Mouse (Mus musculus) small intestine, adult 2 months (tissue): ENCODE data around the gene Vps13d. TPM values are rescaled to one million over a fixed set of nuclear protein-coding genes. Genes with fewer than 3 reads are reported as not detected.

Experiments used
- H3K27ac ChIP-seq: fragments of 200-500 bp; 2 replicates; pipeline ENCODE4 v1.5.1; 2012; ENCODE audit warnings: low read depth, low read length, control low read depth, inconsistent platforms; ENCODE audit not compliant: insufficient read depth
- H3K27me3 ChIP-seq: fragments of 200-500 bp; 2 replicates; pipeline ENCODE4 v1.6.1; 2012; ENCODE audit warnings: mild to moderate bottlenecking, moderate library complexity, low read length, inconsistent platforms; ENCODE audit not compliant: control insufficient read depth, insufficient read depth
- H3K36me3 ChIP-seq: fragments of 200-500 bp; 2 replicates; pipeline ENCODE4 v1.6.1; 2012; ENCODE audit warnings: mild to moderate bottlenecking, low read length, control low read depth, inconsistent platforms; ENCODE audit not compliant: control insufficient read depth, insufficient read depth
- H3K4me1 ChIP-seq: fragments of 200-500 bp; 2 replicates; pipeline ENCODE4 v1.6.1; 2012; ENCODE audit warnings: low read length, inconsistent platforms, mixed read lengths; ENCODE audit not compliant: control insufficient read depth, insufficient read depth, insufficient read length
- H3K4me3 ChIP-seq: fragments of 200-500 bp; 2 replicates; pipeline ENCODE4 v1.5.1; 2012; ENCODE audit warnings: low read depth, mild to moderate bottlenecking, control low read depth, inconsistent platforms, low read length, moderate library complexity
- CTCF ChIP-seq: fragments of 200-500 bp; IDR thresholded peaks from 2 replicates; pipeline ENCODE4 v1.5.1; 2012; ENCODE audit warnings: low read depth, mild to moderate bottlenecking, control low read depth, inconsistent platforms, low read length, moderate library complexity, mixed read lengths; ENCODE audit not compliant: insufficient replicate concordance, insufficient read length; ENCODE audit errors: extremely low read depth
- POLR2A ChIP-seq: fragments of 200-500 bp; IDR thresholded peaks from 2 replicates; pipeline ENCODE4 v1.6.1; 2012; ENCODE audit warnings: low read depth, mild to moderate bottlenecking, control low read depth, inconsistent platforms, low read length, moderate library complexity
- WGBS: fragments of 180-500 bp; shearing (Covaris S2); methylation state at CpG from one replicate; pipeline ENCODE4 v1.1.7; 2018; 5-methylcytosine and 5-hydroxymethylcytosine counted together
- polyA plus RNA-seq: library from polyadenylated mRNA; depleted of rRNA; stranded (reverse); fragments of >200 nt; gene quantifications from 2 replicates; pipeline ENCODE4 v1.2.3, GENCODE M21; 2012

Gene Vps13d
- polyA plus RNA-seq, 1 experiment, result 11.9 TPM

DNA sequence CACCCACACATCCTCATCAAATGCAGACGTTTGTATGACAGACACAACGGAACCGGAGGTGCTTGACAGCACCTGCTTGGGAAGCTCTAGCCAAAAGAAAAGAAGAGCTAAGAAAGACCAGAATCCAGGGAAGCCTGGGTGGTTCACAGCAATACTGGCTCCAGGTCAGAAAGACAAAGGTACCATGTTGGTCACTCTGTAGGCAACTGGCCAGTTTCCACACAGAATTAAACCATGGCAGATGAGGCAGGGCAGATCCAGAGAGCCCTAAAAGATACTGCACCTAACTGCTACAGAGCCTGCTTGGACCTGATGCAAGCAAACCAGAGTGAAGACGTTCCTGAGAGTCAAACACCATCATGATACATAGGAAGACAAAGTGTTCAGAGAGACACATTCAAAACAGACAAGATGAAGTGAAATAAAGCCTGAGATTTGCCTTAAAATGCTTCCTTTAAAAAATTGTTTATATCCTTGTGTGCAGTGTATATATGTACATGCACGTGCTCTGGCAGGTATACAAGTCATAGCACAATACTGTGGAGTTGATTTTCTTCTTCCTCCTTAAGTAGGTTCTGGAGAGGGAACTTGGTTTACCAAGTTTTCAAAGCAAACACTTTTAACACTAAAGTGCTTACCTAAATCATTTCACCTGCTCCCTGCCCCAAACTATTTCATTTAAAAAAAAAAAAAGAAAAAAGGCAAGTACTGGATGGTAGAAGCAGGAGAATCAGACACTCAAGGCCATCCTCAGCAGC lies 44.3 kb downstream of the Vps13d start:
- Histone ChIP-seq H3K36me3 (peaks cover 74% of the 10 kb centered on the region), H3K4me1 (peaks cover 6% of the 10 kb centered on the region; the same call in 1 of the 2 replicates)
- WGBS, result 78% methylated on average over 5 of the region's 5 CpGs

DNA sequence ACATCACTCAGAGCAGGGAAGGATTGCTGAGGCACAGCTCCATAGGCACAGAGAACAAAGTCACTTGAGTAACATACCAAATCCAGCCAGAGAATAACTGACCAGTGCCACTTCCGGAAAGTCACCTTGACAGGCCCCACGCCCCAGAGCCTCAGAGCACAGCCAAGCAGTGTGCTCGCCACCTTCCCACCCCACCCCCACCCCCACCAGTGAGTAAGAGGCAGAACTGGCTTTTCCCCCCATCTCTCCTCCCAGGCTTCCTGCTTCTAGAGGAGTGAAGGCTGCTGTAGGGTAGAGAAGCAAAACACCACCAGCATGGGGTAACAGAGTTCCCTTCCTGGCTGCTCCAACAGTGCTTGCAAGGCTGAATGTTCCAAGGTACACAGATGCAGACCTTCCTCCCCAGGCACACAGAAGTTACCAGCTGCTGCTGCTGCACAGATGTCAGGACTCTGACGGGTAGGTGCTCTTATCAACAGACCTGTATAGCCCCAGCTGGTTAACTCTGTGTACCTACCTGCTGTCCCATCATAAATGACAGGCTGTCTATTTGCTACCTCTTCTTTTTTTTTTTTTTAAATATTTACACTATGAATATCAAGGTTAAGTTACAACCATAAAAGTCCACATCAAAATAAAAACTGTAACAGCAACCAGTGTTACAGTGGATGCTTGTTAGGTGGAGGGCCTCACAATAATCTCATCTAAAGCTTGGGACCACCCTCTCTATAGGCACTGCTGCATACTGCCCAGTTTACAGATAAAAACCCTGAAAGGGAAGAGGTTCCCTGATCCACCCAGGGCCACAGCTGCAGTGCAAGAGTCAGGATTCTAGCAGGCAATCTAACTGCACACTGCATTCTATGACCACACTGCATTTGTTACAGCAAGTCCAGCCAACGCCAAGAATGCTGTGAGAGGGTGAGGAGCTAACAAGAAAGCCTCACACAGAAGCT lies 47.5 kb downstream of the Vps13d start:
- Histone ChIP-seq H3K4me1 (no peaks in the 10 kb centered on the region), H3K27ac (no peak overlapping the region; the same call in 1 of the 2 replicates), H3K4me3 (no peak overlapping the region), H3K27me3 (no peaks in the 10 kb centered on the region), H3K36me3 (peaks cover 71% of the 10 kb centered on the region)
- WGBS, result 52% methylated on average over 5 of the region's 5 CpGs
- TF ChIP-seq POLR2A (no peak), CTCF (no peak)

More for the DNA sequence above, 44.3 kb downstream of the Vps13d start:
- H3K27ac ChIP-seq, result no peak overlapping the region
- TF ChIP-seq POLR2A (no peak), CTCF (no peak)
- no peaks in the 10 kb centered on the region for H3K27me3 ChIP-seq
- no peak overlapping the region for H3K4me3 ChIP-seq

DNA sequence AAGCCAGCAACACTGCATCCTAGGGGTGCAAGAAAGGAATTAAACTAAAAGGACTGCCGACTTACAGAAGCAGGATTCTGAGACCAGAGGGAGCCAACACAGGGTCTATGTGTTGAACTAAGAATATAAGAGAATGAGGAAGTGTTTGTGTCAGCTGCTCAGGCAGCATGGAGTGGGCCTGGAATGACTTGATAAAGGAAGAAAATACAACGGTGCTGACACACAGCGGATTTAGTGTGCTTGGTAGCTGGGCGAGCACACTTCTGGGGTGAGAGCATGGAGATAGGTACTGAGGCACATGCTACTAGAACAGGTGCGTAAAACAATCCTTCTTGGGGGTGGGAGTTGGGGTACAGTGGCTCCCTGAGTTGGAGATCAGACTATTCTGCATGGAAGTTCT lies 51.3 kb downstream of the Vps13d start:
- H3K27ac ChIP-seq, result no peak overlapping the region
- H3K27me3 ChIP-seq, result no peaks in the 10 kb centered on the region
- H3K4me3 ChIP-seq, result no peak overlapping the region
- peaks cover 72% of the 10 kb centered on the region for H3K36me3 ChIP-seq
- no peak for TF ChIP-seq POLR2A
- TF ChIP-seq CTCF, result no peak
- no peaks in the 10 kb centered on the region for H3K4me1 ChIP-seq
- whole genome bisulfite sequencing, result 77% methylated on average over 5 of the region's 5 CpGs

DNA sequence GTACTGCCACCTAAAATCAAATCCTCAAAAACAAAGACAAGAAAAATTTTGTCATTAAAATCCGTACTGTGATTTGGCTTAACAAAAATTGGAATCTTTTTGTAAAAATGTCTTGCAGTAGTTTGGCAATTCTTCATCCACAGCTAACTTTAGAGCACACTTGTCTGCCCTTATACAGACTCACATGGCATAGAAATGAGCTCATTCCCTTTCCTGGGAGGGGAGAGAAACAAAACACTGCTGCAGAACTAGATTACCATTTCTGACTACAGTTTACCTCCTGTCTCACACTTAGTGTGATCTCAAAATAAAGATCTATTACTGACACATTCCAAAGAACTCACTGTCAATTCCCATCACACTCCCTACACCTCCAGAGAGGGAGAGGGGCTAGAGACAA lies 58.1 kb downstream of the Vps13d start:
- H3K27me3 ChIP-seq, result no peaks in the 10 kb centered on the region
- H3K27ac ChIP-seq, result no peak overlapping the region
- peaks cover 73% of the 10 kb centered on the region for H3K36me3 ChIP-seq
- H3K4me1 ChIP-seq, result no peaks in the 10 kb centered on the region
- 78% methylated on average over 1 of the region's 1 CpGs for WGBS
- TF ChIP-seq POLR2A (no peak), CTCF (no peak)
- no peak overlapping the region for H3K4me3 ChIP-seq

DNA sequence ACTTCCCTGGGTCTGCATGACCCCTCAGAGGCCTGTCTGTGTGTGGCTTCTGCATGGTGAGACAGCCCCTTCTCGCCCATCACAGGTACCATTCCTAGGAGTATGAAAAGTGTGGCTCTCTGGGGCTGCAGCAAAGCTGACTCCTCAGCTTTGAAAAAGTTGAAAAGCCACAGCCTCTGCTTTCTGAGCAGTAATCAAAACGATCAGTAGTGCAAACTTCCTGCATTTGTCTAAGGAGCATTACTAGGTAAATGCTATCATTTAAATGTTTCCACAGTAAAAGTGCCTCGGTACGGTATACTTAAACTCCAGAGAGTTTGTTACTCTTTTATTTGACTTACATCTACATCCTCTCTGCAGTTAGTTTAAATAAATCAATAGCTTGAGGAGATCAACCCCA lies 59.3 kb downstream of the Vps13d start:
- no peak for TF ChIP-seq CTCF
- TF ChIP-seq POLR2A, result no peak
- H3K27me3 ChIP-seq, result no peaks in the 10 kb centered on the region
- WGBS, result 53% methylated on average over 4 of the region's 4 CpGs
- no peaks in the 10 kb centered on the region for H3K4me1 ChIP-seq
- no peak overlapping the region for H3K4me3 ChIP-seq
- peaks cover 74% of the 10 kb centered on the region for H3K36me3 ChIP-seq
- H3K27ac ChIP-seq, result no peak overlapping the region

DNA sequence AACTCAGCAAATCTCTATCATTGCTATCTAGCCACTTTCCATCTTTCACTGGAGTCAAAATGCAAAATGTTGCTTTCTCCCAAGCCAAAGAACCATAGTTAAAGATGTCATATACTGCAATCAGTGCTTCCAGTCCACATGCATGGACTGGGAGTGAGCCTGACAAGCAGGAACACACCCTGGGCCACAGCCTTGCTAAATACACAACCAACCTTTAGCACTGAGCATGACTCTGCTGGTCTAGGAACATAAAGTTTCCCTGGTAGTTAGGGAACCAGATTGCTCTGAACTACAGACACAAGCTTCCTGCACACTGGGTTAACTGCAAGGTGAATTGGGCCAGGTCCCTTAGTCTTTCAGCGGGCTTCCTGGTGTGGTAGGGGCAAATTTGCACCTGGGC lies 64.0 kb downstream of the Vps13d start:
- H3K36me3 ChIP-seq, result peaks cover 79% of the 10 kb centered on the region
- no peak overlapping the region for H3K4me3 ChIP-seq
- no peak overlapping the region for H3K27ac ChIP-seq
- no peaks in the 10 kb centered on the region for H3K4me1 ChIP-seq
- TF ChIP-seq POLR2A (no peak), CTCF (no peak)
- no peaks in the 10 kb centered on the region for H3K27me3 ChIP-seq
- WGBS, result 76% methylated on average over 1 of the region's 1 CpGs

DNA sequence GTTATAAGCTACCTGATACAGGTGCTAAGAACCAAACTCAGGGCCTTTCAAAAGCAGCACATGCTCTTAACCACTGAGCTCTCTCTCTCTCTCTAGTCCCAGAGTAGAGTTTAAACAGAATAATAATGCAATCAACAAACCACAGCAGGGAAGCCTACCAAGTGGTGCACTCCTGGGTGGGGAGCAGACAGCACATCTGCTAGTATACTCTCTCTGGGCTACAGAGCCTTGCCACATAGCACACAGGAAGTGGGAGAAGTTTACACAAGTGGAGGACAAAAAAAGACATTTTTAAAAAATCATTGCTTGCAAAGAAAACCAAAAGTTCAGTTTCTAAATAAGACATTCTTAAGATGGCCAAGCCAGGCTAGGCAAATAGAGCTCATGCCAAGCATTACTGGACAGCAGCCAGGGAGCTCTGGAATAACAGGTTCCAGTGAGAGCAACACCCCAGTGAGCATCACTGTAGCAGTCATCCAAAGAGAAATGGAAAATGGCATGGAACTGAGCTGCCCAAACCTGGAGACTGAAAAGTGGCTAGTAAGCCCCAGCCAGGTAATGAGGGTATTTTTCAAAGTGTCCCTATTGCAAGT lies 64.8 kb downstream of the Vps13d start:
- TF ChIP-seq CTCF (no peak), POLR2A (no peak)
- peaks cover 81% of the 10 kb centered on the region for H3K36me3 ChIP-seq
- no peaks in the 10 kb centered on the region for H3K4me1 ChIP-seq
- H3K27ac ChIP-seq, result no peak overlapping the region
- H3K27me3 ChIP-seq, result no peaks in the 10 kb centered on the region
- H3K4me3 ChIP-seq, result no peak overlapping the region
